In genomic region chr11:5901950-5902349, GRCm38 (mm10) we compare ENCODE assay signal across 8 mouse cellular contexts. TPM values are rescaled to one million over a fixed set of nuclear protein-coding genes. Genes with fewer than 3 reads are reported as not detected.
DNase-seq lines count a peak whose midpoint lies in the region; ATAC-seq and TF ChIP-seq lines count a peak whose summit lies in the region.

No protein-coding gene starts in this region.

- no peaks in the 10 kb centered on the region for H3K36me3 ChIP-seq in midbrain, embryonic 12.5 days
- no peaks in the 10 kb centered on the region for H3K36me3 ChIP-seq in testis, adult 2 months (ENCODE audit: control insufficient read depth, insufficient read depth, low read length)

- H3K9me3 ChIP-seq in midbrain, embryonic 12.5 days, result no peaks in the 10 kb centered on the region

- TF ChIP-seq CTCF in testis, adult 2 months (IDR thresholded peaks at IDR 0.05; ENCODE audit: control insufficient read depth, insufficient read depth, insufficient replicate concordance, low read depth, low read length), result no peak

- H3K9ac ChIP-seq in midbrain, embryonic 12.5 days (replicated peaks), result peak overlapping the region; percentile 50; the same call in 1 of the 2 replicates

- peaks cover 51% of the 10 kb centered on the region for H3K27me3 ChIP-seq in midbrain, embryonic 12.5 days
- no peaks in the 10 kb centered on the region for H3K27me3 ChIP-seq in testis, adult 2 months (ENCODE audit: control insufficient read depth, insufficient read depth, low read length)

- peak; percentile 81 for ATAC-seq in midbrain, embryonic 12.5 days (ENCODE audit: low FRiP score, low read depth)

- TF ChIP-seq POLR2A in testis, adult 2 months (IDR thresholded peaks at IDR 0.05; ENCODE audit: control insufficient read depth, low read depth, low read length), result peak; percentile 42; the same call in 1 of the 2 replicates

- peaks cover 29% of the 10 kb centered on the region for H3K4me1 ChIP-seq in midbrain, embryonic 12.5 days
- H3K4me1 ChIP-seq in testis, adult 2 months (ENCODE audit: control insufficient read depth, insufficient read depth, low read length), result peaks cover 26% of the 10 kb centered on the region

- peak overlapping the region; percentile 70 for H3K27ac ChIP-seq in midbrain, embryonic 12.5 days (replicated peaks)
- no peak overlapping the region for H3K27ac ChIP-seq in testis, adult 2 months (ENCODE audit: control insufficient read depth, insufficient read depth, low read depth, low read length)

- H3K4me3 ChIP-seq in midbrain, embryonic 12.5 days, result peak overlapping the region; percentile 42
- peak overlapping the region; percentile 54 for H3K4me3 ChIP-seq in testis, adult 2 months (ENCODE audit: control insufficient read depth, low read depth, low read length)

- under 1% methylated on average over 32 of the region's 32 CpGs for WGBS in midbrain, embryonic 12.5 days

- peak overlapping the region; percentile 64 for H3K4me2 ChIP-seq in midbrain, embryonic 12.5 days (replicated peaks)

- DNase-seq in left cerebral cortex, adult 18-20 months (ENCODE audit: low spot score in 2 of 2), result peak; percentile 49 to 59
- DNase-seq in left cerebral cortex, adult 11 months (ENCODE audit: low spot score), result no peak
- DNase-seq in cerebellum, postnatal 25 days, result peak; percentile 58 to 70
- peak; percentile 74 for DNase-seq in forelimb bud, embryonic 11.5 days (ENCODE audit: low read depth, low spot score)
- peak; percentile 74 to 83 for DNase-seq in kidney, postnatal 4 days
- DNase-seq in B cell, adult 2 months, result no peak

RNA-seq across cellular contexts. Expression of gene Myl7, which starts 3.4 kb away (rescaled TPM):
- total RNA-seq in left cerebral cortex, adult 18-20 months (2021), result not detected
- 1.2 and 1.4 TPM in 2 replicates for polyA plus RNA-seq in midbrain, embryonic 12.5 days (2016; fragmentation: Nextera tagmentation; extraction: Ambion mirVana)
- 0.43 TPM in 1 of 2 replicates, not detected in the other for polyA plus RNA-seq in testis, adult 2 months (2012; rRNA removed)

RNA-seq across cellular contexts. Expression of gene Pold2, which starts 23.9 kb away (rescaled TPM):
- 10 to 100 TPM; 27.1 to 29.0 TPM for total RNA-seq in left cerebral cortex, adult 18-20 months (2021)
- 90.8 and 91.9 TPM in 2 replicates for polyA plus RNA-seq in midbrain, embryonic 12.5 days (2016; fragmentation: Nextera tagmentation; extraction: Ambion mirVana)
- 88.8 and 109 TPM in 2 replicates for polyA plus RNA-seq in testis, adult 2 months (2012; rRNA removed)

RNA-seq across cellular contexts. Expression of gene Aebp1, which starts 40.2 kb away (rescaled TPM):
- 10 to 100 TPM; 21.4 to 23.5 TPM for total RNA-seq in left cerebral cortex, adult 18-20 months (2021)
- polyA plus RNA-seq in midbrain, embryonic 12.5 days (2016; fragmentation: Nextera tagmentation; extraction: Ambion mirVana), result 33.1 and 51.5 TPM in 2 replicates
- 5.9 and 8.6 TPM in 2 replicates for polyA plus RNA-seq in testis, adult 2 months (2012; rRNA removed)

RNA-seq across cellular contexts. Expression of gene Gck, which starts 47.9 kb away (rescaled TPM):
- total RNA-seq in left cerebral cortex, adult 18-20 months (2021), result 1 to 10 TPM in 1 of 2 experiments, under 1 TPM in 1; 0.44 to 1.2 TPM
- 2.6 and 3.0 TPM in 2 replicates for polyA plus RNA-seq in midbrain, embryonic 12.5 days (2016; fragmentation: Nextera tagmentation; extraction: Ambion mirVana)
- 5.0 and 6.6 TPM in 2 replicates for polyA plus RNA-seq in testis, adult 2 months (2012; rRNA removed)

RNA-seq across cellular contexts. Expression of gene Ykt6, which starts 53.5 kb away (rescaled TPM):
- 10 to 100 TPM; 78.9 to 79.3 TPM for total RNA-seq in left cerebral cortex, adult 18-20 months (2021)
- 57.9 and 59.1 TPM in 2 replicates for polyA plus RNA-seq in midbrain, embryonic 12.5 days (2016; fragmentation: Nextera tagmentation; extraction: Ambion mirVana)
- 31.7 and 33.7 TPM in 2 replicates for polyA plus RNA-seq in testis, adult 2 months (2012; rRNA removed)

Comparison
In these comparisons a context has a peak if more than half of its experiments do, and no peak if none do; other contexts are left out.
1. DNase-seq: peak in left cerebral cortex, adult 18-20 months (2 of 2), cerebellum, postnatal 25 days (2 of 2), forelimb bud, embryonic 11.5 days (single experiment) and kidney, postnatal 4 days (2 of 2); none in left cerebral cortex, adult 11 months (single experiment) and B cell, adult 2 months (0 of 2).